Mouse (Mus musculus) mature B cell (primary cell): ENCODE results near the gene Efna3.

Experiments used
- in situ Hi-C: fragments of 300-500 bp; cut with MboI; formaldehyde crosslinking; loops from 2 replicates; pipeline ENCODE4 v1.14.3; 2019

Efna3 gene

GRCm38 (mm10) chr3:89322514-89323165, at the start of gene Efna3:
Gene Efna3, minus strand, starts transcription at chr3:89322965.
- in situ Hi-C loops, result no loop called here

GRCm38 (mm10) chr3:89367338-89367737, 44.6 kb upstream of the Efna3 start:
- in situ Hi-C loops, result no loop called here

- in situ Hi-C loops, result no loop called here
Measured at GRCm38 (mm10) chr3:89365486-89366414, 43.0 kb upstream of the Efna3 start.

- in situ Hi-C loops, result no loop called here
Measured at GRCm38 (mm10) chr3:89365153-89365485, 42.4 kb upstream of the Efna3 start, which contains the start of gene Dcst1. Gene Dcst1, minus strand, starts transcription at chr3:89365253.

GRCm38 (mm10) chr3:89364631-89365030, 41.9 kb upstream of the Efna3 start:
- in situ Hi-C loops, result no loop called here

- in situ Hi-C loops, result no loop called here
Measured at GRCm38 (mm10) chr3:89361675-89362074, 38.9 kb upstream of the Efna3 start, which contains the start of gene Dcst2. Gene Dcst2, plus strand, starts transcription at chr3:89361975.

GRCm38 (mm10) chr3:89360237-89360636, 37.5 kb upstream of the Efna3 start:
- in situ Hi-C loops, result no loop called here

- in situ Hi-C loops, result no loop called here
Measured at GRCm38 (mm10) chr3:89359630-89360029, 36.9 kb upstream of the Efna3 start.

- in situ Hi-C loops, result no loop called here
Measured at GRCm38 (mm10) chr3:89356029-89356428, 33.3 kb upstream of the Efna3 start.

GRCm38 (mm10) chr3:89355512-89355902, 32.7 kb upstream of the Efna3 start:
- in situ Hi-C loops, result no loop called here

- in situ Hi-C loops, result no loop called here
Measured at GRCm38 (mm10) chr3:89354816-89355511, 32.2 kb upstream of the Efna3 start.

GRCm38 (mm10) chr3:89351271-89351670, 28.5 kb upstream of the Efna3 start:
- in situ Hi-C loops, result no loop called here

- in situ Hi-C loops, result loop anchor here (10.0 kb wide), 1 partner anchor 135 kb away; no protein-coding TSS in a partner anchor
Measured at GRCm38 (mm10) chr3:89349869-89350501, 27.2 kb upstream of the Efna3 start, which contains the start of gene Adam15. Gene Adam15, minus strand, starts transcription at chr3:89349996.

- in situ Hi-C loops, result loop anchor here (10.0 kb wide), 1 partner anchor 136 kb away; no protein-coding TSS in a partner anchor
Measured at GRCm38 (mm10) chr3:89348911-89349868, 26.4 kb upstream of the Efna3 start.

GRCm38 (mm10) chr3:89347916-89348315, 25.2 kb upstream of the Efna3 start:
- in situ Hi-C loops, result loop anchor here (10.0 kb wide), 1 partner anchor 137 kb away; no protein-coding TSS in a partner anchor

- in situ Hi-C loops, result loop anchor here (10.0 kb wide), 1 partner anchor 138 kb away; no protein-coding TSS in a partner anchor
Measured at GRCm38 (mm10) chr3:89346815-89347540, 24.2 kb upstream of the Efna3 start.

- in situ Hi-C loops, result loop anchor here (10.0 kb wide), 1 partner anchor 142 kb away; no protein-coding TSS in a partner anchor
Measured at GRCm38 (mm10) chr3:89343279-89343678, 20.5 kb upstream of the Efna3 start.

GRCm38 (mm10) chr3:89341794-89342193, 19.0 kb upstream of the Efna3 start:
- in situ Hi-C loops, result loop anchor here (10.0 kb wide), 1 partner anchor 143 kb away; no protein-coding TSS in a partner anchor

GRCm38 (mm10) chr3:89340465-89340864, 17.7 kb upstream of the Efna3 start:
- in situ Hi-C loops, result loop anchor here (10.0 kb wide), 1 partner anchor 144 kb away; no protein-coding TSS in a partner anchor
